In genomic region chr4:21665961-21666360, GRCm38 (mm10) we compare ENCODE assay signal across 9 mouse cellular contexts. TPM values are rescaled to one million over a fixed set of nuclear protein-coding genes. Genes with fewer than 3 reads are reported as not detected.
DNase-seq lines count a peak whose midpoint lies in the region; ATAC-seq and TF ChIP-seq lines count a peak whose summit lies in the region.
"Had no signal": no experiment of that assay in that cellular context is flagged by ENCODE, and none has a peak within 500 bp of the region (broad histone marks: within the 10 kb centered on the region; RNA-seq: fewer than 3 reads in every experiment).

No protein-coding gene starts in this region.

- WGBS in hindbrain, embryonic 11.5 days, result 21% methylated on average over 5 of the region's 5 CpGs
- WGBS in hindbrain, embryonic 10.5 days, result 22% methylated on average over 5 of the region's 5 CpGs
- WGBS in forebrain, embryonic 13.5 days, result 4% methylated on average over 5 of the region's 5 CpGs
- WGBS in heart, embryonic 11.5 days (ENCODE audit: insufficient replicate concordance), result 8% methylated on average over 5 of the region's 5 CpGs
- WGBS in midbrain, embryonic 14.5 days, result 3% methylated on average over 5 of the region's 5 CpGs
- 20% methylated on average over 5 of the region's 5 CpGs for WGBS in intestine, postnatal 0 days

- no peak overlapping the region for H3K4me2 ChIP-seq in hindbrain, embryonic 11.5 days (replicated peaks; ENCODE audit: low read depth, low read length)
- peak overlapping the region; percentile 19; the same call in 1 of the 2 replicates for H3K4me2 ChIP-seq in forebrain, embryonic 13.5 days
- H3K4me2 ChIP-seq in heart, embryonic 11.5 days, result peak overlapping the region; percentile 7; the same call in 1 of the 2 replicates
- no peak overlapping the region for H3K4me2 ChIP-seq in midbrain, embryonic 14.5 days (ENCODE audit: low read length)
- H3K4me2 ChIP-seq in intestine, postnatal 0 days (replicated peaks; ENCODE audit: low read depth), result no peak overlapping the region
- H3K4me2 ChIP-seq: embryonic facial prominence, embryonic 13.5 days; liver, embryonic 15.5 days had no signal

- ATAC-seq in hindbrain, embryonic 11.5 days (ENCODE audit: low FRiP score), result no peak
- peak; percentile 86 for ATAC-seq in forebrain, embryonic 13.5 days
- ATAC-seq in heart, embryonic 11.5 days (replicated peaks; ENCODE audit: insufficient number of reproducible peaks, low FRiP score, low TSS enrichment), result no peak
- ATAC-seq in midbrain, embryonic 14.5 days (ENCODE audit: low FRiP score, low TSS enrichment), result peak; percentile 61
- ATAC-seq in intestine, postnatal 0 days, result no peak

- no peak overlapping the region for H3K9ac ChIP-seq in hindbrain, embryonic 11.5 days (ENCODE audit: low read depth, low read length)
- H3K9ac ChIP-seq in forebrain, embryonic 13.5 days, result no peak overlapping the region
- H3K9ac ChIP-seq in heart, embryonic 11.5 days (ENCODE audit: low read depth, low read length), result no peak overlapping the region
- H3K9ac ChIP-seq in midbrain, embryonic 14.5 days (replicated peaks; ENCODE audit: low read length), result no peak overlapping the region
- no peak overlapping the region for H3K9ac ChIP-seq in intestine, postnatal 0 days (ENCODE audit: low read depth, low read length)
- H3K9ac ChIP-seq: embryonic facial prominence, embryonic 13.5 days; liver, embryonic 15.5 days had no signal

- no peak overlapping the region for H3K4me3 ChIP-seq in hindbrain, embryonic 11.5 days (ENCODE audit: low read depth, low read length)
- H3K4me3 ChIP-seq in hindbrain, embryonic 10.5 days, result no peak overlapping the region
- no peak overlapping the region for H3K4me3 ChIP-seq in forebrain, embryonic 13.5 days
- H3K4me3 ChIP-seq in heart, embryonic 11.5 days (ENCODE audit: low read depth, low read length), result no peak overlapping the region
- H3K4me3 ChIP-seq in midbrain, embryonic 14.5 days (replicated peaks; ENCODE audit: low read depth, low read length), result no peak overlapping the region
- no peak overlapping the region for H3K4me3 ChIP-seq in intestine, postnatal 0 days (ENCODE audit: low read depth, low read length)
- H3K4me3 ChIP-seq: embryonic facial prominence, embryonic 13.5 days; liver, embryonic 15.5 days had no signal

- H3K36me3 ChIP-seq in hindbrain, embryonic 11.5 days (ENCODE audit: control insufficient read depth, insufficient read depth, low read length), result no peaks in the 10 kb centered on the region
- no peaks in the 10 kb centered on the region for H3K36me3 ChIP-seq in hindbrain, embryonic 10.5 days
- no peaks in the 10 kb centered on the region for H3K36me3 ChIP-seq in forebrain, embryonic 13.5 days (ENCODE audit: poor library complexity, severe bottlenecking)
- H3K36me3 ChIP-seq in heart, embryonic 11.5 days (ENCODE audit: control insufficient read depth, insufficient read depth, low read length), result no peaks in the 10 kb centered on the region
- no peaks in the 10 kb centered on the region for H3K36me3 ChIP-seq in midbrain, embryonic 14.5 days (ENCODE audit: control insufficient read depth, insufficient read depth, low read length)
- no peaks in the 10 kb centered on the region for H3K36me3 ChIP-seq in intestine, postnatal 0 days (ENCODE audit: control insufficient read depth, insufficient read depth)
- H3K36me3 ChIP-seq: embryonic facial prominence, embryonic 13.5 days; liver, embryonic 15.5 days had no signal

- DNase-seq in hindbrain, embryonic 11.5 days (ENCODE audit: low spot score), result peak; percentile 17
- no peak for DNase-seq in hindbrain, embryonic 10.5 days (ENCODE audit: low spot score)
- DNase-seq in midbrain, embryonic 14.5 days, result peak; percentile 63
- DNase-seq in T-cell, adult 2 months (ENCODE audit: low spot score), result no peak

- no peaks in the 10 kb centered on the region for H3K4me1 ChIP-seq in hindbrain, embryonic 11.5 days (replicated peaks; ENCODE audit: control insufficient read depth, insufficient read depth, low read length)
- peaks cover 3% of the 10 kb centered on the region for H3K4me1 ChIP-seq in hindbrain, embryonic 10.5 days (replicated peaks)
- H3K4me1 ChIP-seq in forebrain, embryonic 13.5 days, result peaks cover 27% of the 10 kb centered on the region
- H3K4me1 ChIP-seq in heart, embryonic 11.5 days (ENCODE audit: control insufficient read depth, insufficient read depth, low read length), result no peaks in the 10 kb centered on the region
- H3K4me1 ChIP-seq in midbrain, embryonic 14.5 days (ENCODE audit: control insufficient read depth, insufficient read depth, low read length), result no peaks in the 10 kb centered on the region
- H3K4me1 ChIP-seq in intestine, postnatal 0 days (replicated peaks; ENCODE audit: control insufficient read depth, insufficient read depth, low read length), result no peaks in the 10 kb centered on the region
- H3K4me1 ChIP-seq: embryonic facial prominence, embryonic 13.5 days; liver, embryonic 15.5 days had no signal

- no peak overlapping the region for H3K27ac ChIP-seq in hindbrain, embryonic 11.5 days (ENCODE audit: low read depth, low read length)
- H3K27ac ChIP-seq in hindbrain, embryonic 10.5 days, result no peak overlapping the region
- H3K27ac ChIP-seq in forebrain, embryonic 13.5 days, result no peak overlapping the region; the same call in none of the 2 replicates
- no peak overlapping the region for H3K27ac ChIP-seq in heart, embryonic 11.5 days (ENCODE audit: low read depth, low read length)
- no peak overlapping the region for H3K27ac ChIP-seq in midbrain, embryonic 14.5 days (replicated peaks; ENCODE audit: low read depth, low read length)
- H3K27ac ChIP-seq in intestine, postnatal 0 days (ENCODE audit: low read depth, low read length), result no peak overlapping the region
- H3K27ac ChIP-seq: embryonic facial prominence, embryonic 13.5 days; liver, embryonic 15.5 days had no signal

- no peaks in the 10 kb centered on the region for H3K27me3 ChIP-seq in hindbrain, embryonic 11.5 days (ENCODE audit: control insufficient read depth, insufficient read depth, low read length)
- peaks cover 25% of the 10 kb centered on the region for H3K27me3 ChIP-seq in hindbrain, embryonic 10.5 days (ENCODE audit: insufficient read depth, poor library complexity, severe bottlenecking)
- peaks cover 28% of the 10 kb centered on the region for H3K27me3 ChIP-seq in forebrain, embryonic 13.5 days
- peaks cover 10% of the 10 kb centered on the region for H3K27me3 ChIP-seq in heart, embryonic 11.5 days (ENCODE audit: control insufficient read depth, insufficient read depth, low read length)
- peaks cover 11% of the 10 kb centered on the region for H3K27me3 ChIP-seq in midbrain, embryonic 14.5 days (ENCODE audit: control insufficient read depth, insufficient read depth, low read length)
- H3K27me3 ChIP-seq in intestine, postnatal 0 days (replicated peaks; ENCODE audit: control insufficient read depth, insufficient read depth, low read length), result no peaks in the 10 kb centered on the region; the same call in none of the 2 replicates

- H3K9me3 ChIP-seq in hindbrain, embryonic 11.5 days (ENCODE audit: control insufficient read depth, low read length), result no peaks in the 10 kb centered on the region
- H3K9me3 ChIP-seq in hindbrain, embryonic 10.5 days, result no peaks in the 10 kb centered on the region
- no peaks in the 10 kb centered on the region for H3K9me3 ChIP-seq in forebrain, embryonic 13.5 days (replicated peaks)
- H3K9me3 ChIP-seq in heart, embryonic 11.5 days (replicated peaks; ENCODE audit: control insufficient read depth, low read length), result no peaks in the 10 kb centered on the region
- H3K9me3 ChIP-seq in midbrain, embryonic 14.5 days (ENCODE audit: control insufficient read depth, low read length), result no peaks in the 10 kb centered on the region
- H3K9me3 ChIP-seq in intestine, postnatal 0 days (ENCODE audit: control insufficient read depth), result no peaks in the 10 kb centered on the region
- H3K9me3 ChIP-seq: embryonic facial prominence, embryonic 13.5 days; liver, embryonic 15.5 days had no signal

- no peak for TF ChIP-seq CTCF in intestine, postnatal 0 days (IDR thresholded peaks at IDR 0.05; ENCODE audit: low read depth)

RNA-seq across cellular contexts. Expression of gene Prdm13, which starts 19.8 kb away (rescaled TPM):
- 8.1 and 8.2 TPM in 2 replicates for polyA plus RNA-seq in hindbrain, embryonic 11.5 days (2014; fragmentation: Nextera tagmentation; extraction: Ambion mirVana)
- 1.3 and 5.6 TPM in 2 replicates for polyA plus RNA-seq in hindbrain, embryonic 10.5 days (2016; fragmentation: Nextera tagmentation; extraction: Ambion mirVana)
- polyA plus RNA-seq in forebrain, embryonic 13.5 days (2015; fragmentation: Nextera tagmentation; extraction: Ambion mirVana), result 0.38 and 0.46 TPM in 2 replicates
- not detected in 2 replicates for polyA plus RNA-seq in heart, embryonic 11.5 days (2014; fragmentation: Nextera tagmentation; extraction: Ambion mirVana)
- 0.42 and 0.63 TPM in 2 replicates for polyA plus RNA-seq in midbrain, embryonic 14.5 days (2014; fragmentation: Nextera tagmentation; extraction: Ambion mirVana)
- polyA plus RNA-seq in intestine, postnatal 0 days (2015; fragmentation: Nextera tagmentation; extraction: Ambion mirVana), result not detected in 2 replicates
- polyA plus RNA-seq: embryonic facial prominence, embryonic 13.5 days; liver, embryonic 15.5 days had no signal

Comparison
In these comparisons a context has a peak if more than half of its experiments do, and no peak if none do; other contexts are left out.
1. DNase-seq: peak in hindbrain, embryonic 11.5 days (single experiment) and midbrain, embryonic 14.5 days (single experiment); none in hindbrain, embryonic 10.5 days (single experiment) and T-cell, adult 2 months (single experiment).
2. ATAC-seq: peak in forebrain, embryonic 13.5 days (single experiment) and midbrain, embryonic 14.5 days (single experiment); none in hindbrain, embryonic 11.5 days (single experiment), heart, embryonic 11.5 days (single experiment) and intestine, postnatal 0 days (single experiment).
3. H3K4me2 ChIP-seq: peak in forebrain, embryonic 13.5 days (single experiment) and heart, embryonic 11.5 days (single experiment); none in hindbrain, embryonic 11.5 days (single experiment), midbrain, embryonic 14.5 days (single experiment) and intestine, postnatal 0 days (single experiment).